Mouse (Mus musculus) gastrocnemius, postnatal 4 days (tissue): Measurements from ENCODE around the gene 2010111I01Rik. TPM values are rescaled to one million over a fixed set of nuclear protein-coding genes. Genes with fewer than 3 reads are reported as not detected.
A peak's percentile ranks its signal among the peaks of the same experiment; 100 is the strongest.

Experiments
- DNase-seq, 2 experiments: peaks; one replicate each; pipeline ENCODE4 v3.0.0; 2021 to 2022; ENCODE audit warnings: low spot score in 2 of 2, mixed read lengths in 2 of 2
- total RNA-seq, 2 experiments: library from RNA; stranded (reverse); gene quantifications; 2 replicates each; pipeline ENCODE4 v1.2.3; 2021

Gene 2010111I01Rik
- total RNA-seq, 2 experiments from 2014 or later: 105 to 158 TPM

- DNase-seq: no peak
Measured at GRCm38 (mm10) chr13:63023243-63024217, 58.8 kb downstream of the 2010111I01Rik start.

- DNase-seq: no peak
Measured at GRCm38 (mm10) chr13:63030023-63030422, 65.3 kb downstream of the 2010111I01Rik start.

- no peak for DNase-seq
Measured at GRCm38 (mm10) chr13:63031244-63031643, 66.6 kb downstream of the 2010111I01Rik start.

- DNase-seq: peak in 1 of 2 experiments; percentile 40
Measured at GRCm38 (mm10) chr13:63032304-63032830, 67.7 kb downstream of the 2010111I01Rik start.

DNA sequence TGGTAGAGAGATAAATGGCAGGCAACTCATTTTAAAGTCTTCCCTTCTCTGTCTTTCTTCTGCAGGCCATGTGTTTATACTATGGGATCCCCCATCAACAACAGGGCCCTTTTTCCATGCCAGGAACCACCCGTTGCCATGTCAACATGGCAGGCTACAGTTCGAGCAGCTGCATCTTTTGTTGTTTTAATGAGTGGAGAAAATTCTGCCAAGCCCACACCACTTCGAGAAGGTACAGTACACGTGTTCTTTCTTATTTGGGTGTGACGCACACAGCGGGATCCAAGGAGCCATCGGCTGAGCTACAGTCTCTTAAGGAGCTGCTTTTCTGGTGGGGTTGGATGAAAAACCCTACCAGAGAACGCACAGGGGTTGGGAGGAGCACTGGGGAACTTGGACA lies 68.3 kb downstream of the 2010111I01Rik start:
- DNase-seq: no peak

- DNase-seq: no peak
Measured at GRCm38 (mm10) chr13:63033364-63033763, 68.7 kb downstream of the 2010111I01Rik start.

GRCm38 (mm10) chr13:63034666-63035065 lies 70.0 kb downstream of the 2010111I01Rik start:
- DNase-seq: no peak

- DNase-seq: no peak
Measured at GRCm38 (mm10) chr13:63037906-63038305, 73.2 kb downstream of the 2010111I01Rik start.

GRCm38 (mm10) chr13:63038415-63038814 lies 73.7 kb downstream of the 2010111I01Rik start:
- no peak for DNase-seq

GRCm38 (mm10) chr13:63038871-63039270 lies 74.2 kb downstream of the 2010111I01Rik start:
- DNase-seq: no peak

GRCm38 (mm10) chr13:63039326-63039725 lies 74.6 kb downstream of the 2010111I01Rik start:
- DNase-seq: no peak

DNA sequence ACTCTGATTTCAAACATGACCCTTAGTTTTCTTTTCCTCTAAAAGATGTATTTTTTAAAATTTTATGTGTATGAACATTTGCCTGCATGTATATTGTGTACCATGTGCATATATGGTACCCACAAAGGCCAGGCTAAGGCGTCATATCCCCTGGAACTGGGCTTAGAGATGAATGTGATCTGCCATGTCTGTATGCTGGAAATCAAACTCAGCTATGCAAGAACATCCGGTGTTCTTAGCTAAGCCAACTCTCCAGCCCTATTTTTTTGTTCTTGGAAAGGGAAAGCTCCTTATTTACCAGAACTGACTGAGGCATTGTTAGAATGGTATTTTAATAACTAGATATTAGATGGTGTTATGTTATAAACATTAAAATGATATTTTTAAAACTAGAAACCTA lies 75.2 kb downstream of the 2010111I01Rik start:
- no peak for DNase-seq

GRCm38 (mm10) chr13:63045504-63046205 lies 81.0 kb downstream of the 2010111I01Rik start:
- no peak for DNase-seq

DNA sequence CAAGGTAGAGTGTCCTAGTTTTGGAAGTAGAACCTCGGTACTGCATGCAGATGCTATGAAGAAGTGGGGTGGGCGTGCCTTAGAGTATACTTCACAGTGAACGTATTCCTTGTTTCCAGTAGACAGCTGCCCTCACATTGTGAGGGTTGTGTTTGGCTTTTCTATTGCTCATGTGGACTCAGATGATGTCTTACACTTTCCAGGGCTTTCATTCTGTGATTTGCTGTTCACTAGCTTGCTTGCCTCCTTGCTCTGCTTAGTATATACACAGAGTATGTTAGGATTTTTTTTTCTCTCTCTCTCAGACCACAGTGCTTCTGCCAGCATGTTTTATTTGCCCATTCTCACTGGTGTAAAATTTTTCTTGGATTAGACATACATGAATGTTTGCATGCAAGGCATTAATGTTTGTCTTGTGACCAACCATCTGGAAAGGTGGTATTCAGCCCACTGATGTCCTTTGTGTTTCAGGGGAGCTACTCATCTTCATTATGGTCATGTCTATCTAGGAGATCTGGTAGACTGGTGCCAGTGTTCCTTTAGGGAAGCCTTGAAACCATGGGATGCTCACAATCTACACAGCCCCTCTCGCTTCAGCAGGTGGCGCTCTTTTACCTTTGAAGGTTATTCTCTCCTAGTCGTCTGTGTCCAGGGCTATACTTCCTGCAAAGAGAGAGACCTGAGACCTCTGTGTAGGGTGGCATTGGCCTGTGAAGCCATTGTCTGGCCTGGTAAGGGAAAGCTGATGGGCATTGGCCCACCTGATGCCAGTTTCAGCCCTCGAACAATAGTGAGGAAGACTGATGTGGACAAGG lies 81.7 kb downstream of the 2010111I01Rik start:
- peak; percentile 32 to 68 for DNase-seq

DNA sequence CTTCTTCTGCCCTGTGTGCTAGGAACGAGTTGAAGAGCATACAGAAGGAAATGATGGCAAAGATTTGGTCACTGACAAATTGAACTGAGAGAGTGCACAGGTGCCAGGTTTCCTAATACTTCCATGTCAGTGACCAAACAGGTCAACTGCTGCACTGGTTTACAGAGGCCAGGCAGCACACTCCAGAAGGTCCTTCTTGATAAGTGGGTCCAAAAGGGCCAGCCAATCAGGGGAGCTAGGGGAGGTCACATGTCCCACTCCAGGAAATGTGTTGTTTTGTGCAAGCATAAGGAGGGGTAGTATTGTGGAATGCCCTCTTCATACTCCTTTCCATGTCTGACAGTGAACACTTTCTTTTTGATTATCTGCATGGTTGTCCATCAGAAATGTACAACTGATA lies 99.0 kb downstream of the 2010111I01Rik start:
- DNase-seq: no peak

- DNase-seq: no peak
Measured at GRCm38 (mm10) chr13:63066607-63067006, 101.9 kb downstream of the 2010111I01Rik start.

- DNase-seq: peak in 1 of 2 experiments; percentile 33
Measured at GRCm38 (mm10) chr13:63068371-63069136, 103.9 kb downstream of the 2010111I01Rik start.

GRCm38 (mm10) chr13:63071874-63072273 lies 107.2 kb downstream of the 2010111I01Rik start:
- no peak for DNase-seq

DNA sequence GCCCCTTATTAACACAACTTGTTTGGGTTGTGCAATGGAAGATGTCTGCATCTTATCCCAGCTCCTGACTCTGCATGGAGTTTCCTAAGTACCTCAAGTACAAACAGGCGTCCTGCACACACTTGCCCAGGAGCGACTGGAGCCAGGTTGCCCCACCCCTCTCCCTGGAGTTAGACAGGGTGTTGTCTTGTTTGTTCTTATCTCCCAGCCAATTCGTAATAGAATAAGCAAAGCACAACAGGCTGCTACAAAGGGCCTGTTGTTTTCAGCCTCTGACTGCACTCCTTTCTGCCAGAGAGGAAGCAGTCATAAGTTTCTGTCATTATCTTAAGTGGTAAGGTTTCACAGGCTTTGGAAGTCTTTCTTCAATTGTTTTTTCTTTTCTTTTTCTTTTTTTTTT lies 107.7 kb downstream of the 2010111I01Rik start:
- DNase-seq: no peak
